Comparison of ENCODE assay signal across 8 mouse cellular contexts in genomic region chrX:136304295-136304694, GRCm38 (mm10). TPM values are rescaled to one million over a fixed set of nuclear protein-coding genes. Genes with fewer than 3 reads are reported as not detected.
A peak's percentile ranks its signal among the peaks of the same experiment; 100 is the strongest.
DNase-seq lines count a peak whose midpoint lies in the region; ATAC-seq lines count a peak whose summit lies in the region.
"Had no signal": no experiment of that assay in that cellular context is flagged by ENCODE, and none has a peak within 500 bp of the region (broad histone marks: within the 10 kb centered on the region; RNA-seq: fewer than 3 reads in every experiment).

No protein-coding gene starts in this region.

- H3K9ac ChIP-seq in kidney, embryonic 15.5 days, result no peak overlapping the region
- H3K9ac ChIP-seq: lung, embryonic 15.5 days had no signal

- H3K4me1 ChIP-seq in kidney, embryonic 15.5 days, result no peaks in the 10 kb centered on the region
- H3K4me1 ChIP-seq: lung, embryonic 15.5 days had no signal

- intact Hi-C loops in left cerebral cortex, postnatal 14 days (cut with DNase I), result loop anchor here (2.0 kb wide), 1 partner anchor 65 kb away; no protein-coding TSS in a partner anchor

- H3K27me3 ChIP-seq in kidney, embryonic 15.5 days, result 0 out of 2 replicates have a peak, but pooled peaks cover 8% of the 10 kb centered on the region
- H3K27me3 ChIP-seq in splenic B cell, adult 2 months (ENCODE audit: control insufficient read depth, insufficient read depth, low read length, poor library complexity, severe bottlenecking), result no peaks in the 10 kb centered on the region
- H3K27me3 ChIP-seq: lung, embryonic 15.5 days had no signal

- no peak for ATAC-seq in kidney, embryonic 15.5 days (replicated peaks; ENCODE audit: low FRiP score)

- no peak overlapping the region for H3K4me3 ChIP-seq in kidney, embryonic 15.5 days (replicated peaks)
- H3K4me3 ChIP-seq: lung, embryonic 15.5 days had no signal

- H3K27ac ChIP-seq in kidney, embryonic 15.5 days, result no peak overlapping the region
- H3K27ac ChIP-seq: lung, embryonic 15.5 days had no signal

- no peaks in the 10 kb centered on the region for H3K36me3 ChIP-seq in kidney, embryonic 15.5 days
- H3K36me3 ChIP-seq in splenic B cell, adult 2 months (ENCODE audit: control insufficient read depth, insufficient read depth, low read length, poor library complexity, severe bottlenecking), result no peaks in the 10 kb centered on the region
- H3K36me3 ChIP-seq: lung, embryonic 15.5 days had no signal

- no peak overlapping the region for H3K4me2 ChIP-seq in kidney, embryonic 15.5 days
- H3K4me2 ChIP-seq: lung, embryonic 15.5 days had no signal

- H3K9me3 ChIP-seq in kidney, embryonic 15.5 days (replicated peaks), result no peaks in the 10 kb centered on the region
- H3K9me3 ChIP-seq: lung, embryonic 15.5 days had no signal

- DNase-seq in kidney, adult 8-10 months, result peak; percentile 3 to 29
- DNase-seq in CD8-positive naive resting alpha-beta T cell, adult 2 months (ENCODE audit: low read depth in 2 of 2, low spot score in 2 of 2), result peak; percentile 0 to 11
- peak; percentile 25 for DNase-seq in MN1 (ENCODE audit: low spot score)
- peak; percentile 65 for DNase-seq in embryo, embryonic 10.5 days (ENCODE audit: low spot score)
- DNase-seq in left cerebral cortex, postnatal 14 days (ENCODE audit: low spot score in 2 of 2), result peak; percentile 20 to 62
- peak; percentile 42 for DNase-seq in splenic B cell, adult 2 months (ENCODE audit: low read depth, low spot score)

RNA-seq across cellular contexts. Expression of gene Bex3, which starts 34.2 kb away (rescaled TPM):
- 442 and 450 TPM in 2 replicates for polyA plus RNA-seq in kidney, embryonic 15.5 days (2015; fragmentation: Nextera tagmentation; extraction: Ambion mirVana)
- total RNA-seq in left cerebral cortex, postnatal 14 days (2021), result 100 to 1,000 TPM; 373 to 380 TPM

RNA-seq across cellular contexts. Expression of gene Tceal9, which starts 59.4 kb away (rescaled TPM):
- polyA plus RNA-seq in kidney, embryonic 15.5 days (2015; fragmentation: Nextera tagmentation; extraction: Ambion mirVana), result 477 and 518 TPM in 2 replicates
- 100 to 1,000 TPM in 1 of 2 experiments, 10 to 100 TPM in 1; 96.6 to 110 TPM for total RNA-seq in left cerebral cortex, postnatal 14 days (2021)

Comparison
In these comparisons a context has a peak if more than half of its experiments do, and no peak if none do; other contexts are left out.
1. DNase-seq: peak in every context shown above with its lines; median percentile 65 in embryo, embryonic 10.5 days; 42 in splenic B cell, adult 2 months; 41 in left cerebral cortex, postnatal 14 days; 25 in MN1; 16 in kidney, adult 8-10 months; 6 in CD8-positive naive resting alpha-beta T cell, adult 2 months.